Mouse (Mus musculus) brain, embryonic 14.5 days (tissue): Measurements from ENCODE around the gene Retsat.

Experiments
- CTCF ChIP-seq: fragments of 200-500 bp; IDR thresholded peaks from 2 replicates; pipeline ENCODE4 v1.5.1; 2012; ENCODE audit warnings: inconsistent platforms, mild to moderate bottlenecking, moderate library complexity, borderline replicate concordance; ENCODE audit not compliant: insufficient read depth, insufficient read length; ENCODE audit errors: extremely low read depth
- POLR2A ChIP-seq: fragments of 200-500 bp; IDR thresholded peaks from 2 replicates; pipeline ENCODE4 v1.6.1; 2012; ENCODE audit warnings: mild to moderate bottlenecking, inconsistent platforms, borderline replicate concordance; ENCODE audit not compliant: poor library complexity, insufficient read depth, insufficient read length, severe bottlenecking; ENCODE audit errors: extremely low read depth

DNA sequence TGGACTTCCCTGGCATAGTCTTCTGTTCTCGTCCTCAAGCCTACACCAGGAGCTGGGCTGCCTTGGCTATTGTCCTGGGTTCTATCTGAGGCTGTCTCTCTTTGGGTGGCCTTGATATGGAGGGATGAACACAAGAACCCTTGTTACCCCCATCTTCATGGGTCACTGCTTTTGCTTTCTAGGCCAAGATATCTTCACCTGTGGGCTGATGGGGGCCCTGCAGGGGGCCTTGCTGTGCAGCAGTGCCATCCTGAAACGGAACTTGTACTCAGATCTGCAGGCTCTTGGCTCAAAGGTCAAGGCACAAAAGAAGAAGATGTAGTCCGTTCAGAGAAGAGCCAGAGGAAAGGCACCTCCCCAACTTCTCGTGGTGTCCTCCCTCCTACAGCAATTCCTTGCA is 8.8 kb downstream of the Retsat start:
- TF ChIP-seq POLR2A: no peak
- TF ChIP-seq CTCF: no peak
